Mouse (Mus musculus) sigmoid colon, adult 10 weeks (tissue): ENCODE measurements around the gene Mamstr. TPM values are rescaled to one million over a fixed set of nuclear protein-coding genes. Genes with fewer than 3 reads are reported as not detected.

Source experiments
- polyA plus RNA-seq: library from polyadenylated mRNA; stranded (reverse); fragments of 350-450 nt; fragmentation: Illumina TruSeq; extraction: RNeasy Lipid Tissue Mini Kit (QIAGEN cat#74804); gene quantifications from one replicate; pipeline ENCODE4 v1.2.3, GENCODE M21; 2014; ENCODE audit warnings: low read depth, low replicate concordance

Gene Mamstr
- polyA plus RNA-seq: 0.19 TPM

DNA sequence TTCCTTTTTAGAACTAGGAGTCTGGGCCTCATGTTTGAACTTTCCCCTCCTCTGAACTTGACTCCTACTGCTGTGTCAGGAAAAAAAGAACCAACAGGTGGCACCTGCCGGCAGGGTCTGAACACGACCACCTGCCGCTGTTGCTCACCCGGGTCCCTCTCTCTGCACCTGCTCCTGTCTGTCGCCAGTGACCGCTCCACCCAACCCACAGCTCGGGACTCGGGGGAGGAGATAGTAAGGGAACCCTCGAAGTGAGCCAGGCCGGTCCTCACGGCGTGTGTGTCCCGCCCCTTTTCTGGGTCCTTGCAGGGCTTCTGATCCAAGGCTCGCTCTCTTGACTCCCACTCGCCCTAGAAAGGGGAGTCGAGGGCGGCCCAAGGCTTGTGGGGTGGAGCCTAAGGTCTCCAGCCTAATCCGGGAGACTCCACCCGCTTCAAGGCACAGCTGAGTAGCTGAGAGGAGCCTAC is at the start of gene Mamstr:
TSS of gene Mamstr (plus strand) at position 417 of the 467 bp plus-strand sequence.

GRCm38 (mm10) chr7:45617042-45617695 is 22.6 kb upstream of the Mamstr start, which contains the start of gene Fut1:
Gene Fut1, plus strand, starts transcription at chr7:45617289.

DNA sequence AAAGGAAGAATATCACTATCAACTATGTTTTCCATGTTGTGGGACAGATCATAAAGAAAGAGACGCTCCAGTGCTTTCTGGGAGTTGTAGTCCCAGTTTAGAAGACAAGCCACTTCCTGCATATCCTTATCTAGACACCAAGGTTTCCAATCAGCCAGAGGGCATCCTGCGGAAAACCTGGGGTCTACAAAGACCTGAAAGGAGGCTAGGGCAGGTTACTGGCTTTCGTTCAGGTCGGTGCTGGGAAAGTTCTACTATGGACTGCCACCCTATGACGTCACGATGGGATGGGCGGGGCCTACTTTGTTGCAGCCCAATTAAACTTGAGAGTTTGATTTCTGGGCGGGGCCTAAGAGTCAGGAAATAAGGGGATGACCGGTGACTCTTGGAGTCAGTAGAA is 18.3 kb upstream of the Mamstr start, which contains the start of gene Izumo1:
TSS of gene Izumo1 (plus strand) at position 369 of the 400 bp plus-strand sequence.

GRCm38 (mm10) chr7:45627261-45627660 is 12.5 kb upstream of the Mamstr start, which contains the start of gene Rasip1:
Gene Rasip1, plus strand, starts transcription at chr7:45627488.

GRCm38 (mm10) chr7:45666161-45666560 is 26.4 kb downstream of the Mamstr start, which contains the start of gene Fut2:
Gene Fut2, minus strand, starts transcription at chr7:45666394.

GRCm38 (mm10) chr7:45683396-45684050 is 43.7 kb downstream of the Mamstr start, which contains the start of gene Ntn5:
Gene Ntn5, plus strand, starts transcription at chr7:45684022.

DNA sequence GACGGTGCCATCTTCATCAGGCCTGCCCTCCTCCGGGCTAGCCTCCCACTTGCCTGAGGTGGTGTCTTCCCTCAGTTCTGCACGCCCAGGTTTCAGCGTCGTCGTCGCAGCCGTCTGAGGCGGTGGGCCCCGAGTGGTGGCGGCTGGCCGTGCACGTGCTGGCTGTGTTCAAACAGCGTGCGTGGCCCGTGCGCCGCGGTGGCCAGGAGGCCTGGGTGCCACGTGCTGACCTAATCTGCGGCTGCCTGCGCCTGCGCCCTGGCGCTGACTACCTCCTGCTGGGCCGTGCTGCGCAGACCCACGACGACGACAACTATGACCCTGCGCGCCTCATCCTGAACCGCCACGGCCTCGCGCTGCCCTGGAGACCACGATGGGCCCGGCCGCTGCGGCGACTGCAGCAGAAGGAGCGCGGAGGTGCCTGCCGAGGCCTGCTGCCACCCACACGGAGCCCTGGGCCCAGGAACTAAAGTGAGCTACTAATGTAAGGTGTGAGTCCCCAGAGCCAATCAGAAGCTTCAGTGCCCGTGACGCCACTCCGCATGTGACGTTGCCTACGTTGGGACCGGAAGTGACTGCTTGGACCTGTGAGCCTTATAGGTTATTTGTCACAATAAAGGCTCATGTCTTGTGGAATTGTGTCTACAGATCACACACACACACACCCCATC is 54.3 kb downstream of the Mamstr start, which contains the start of gene Sec1:
TSS of gene Sec1 (minus strand) at position 482 of the 671 bp plus-strand sequence.

Other genes with a start within 250 kb of the Mamstr start
- 119 TPM for gene Snrnp70, start 244.2 kb upstream of the Mamstr start, polyA plus RNA-seq
- gene Kcna7, start 234.3 kb upstream of the Mamstr start, polyA plus RNA-seq: not detected
- gene Ntf5, start 226.3 kb upstream of the Mamstr start, polyA plus RNA-seq: not detected
- gene Lhb, start 219.2 kb upstream of the Mamstr start, polyA plus RNA-seq: not detected
- 2.6 TPM for gene Gys1, start 205.1 kb upstream of the Mamstr start, polyA plus RNA-seq
- 0.63 TPM for gene Ruvbl2, start 201.9 kb upstream of the Mamstr start, polyA plus RNA-seq
- gene Ftl1, start 180.1 kb upstream of the Mamstr start, polyA plus RNA-seq: 3.0 TPM
- 1.4 TPM for gene Bax, start 173.1 kb upstream of the Mamstr start, polyA plus RNA-seq
- gene Tulp2, start 158.1 kb upstream of the Mamstr start, polyA plus RNA-seq: not detected
- not detected for gene Gm45808, start 153.2 kb upstream of the Mamstr start, polyA plus RNA-seq
- 3.8 TPM for gene Dhdh, start 151.2 kb upstream of the Mamstr start, polyA plus RNA-seq
- 82.6 TPM for gene Nucb1, start 129.6 kb upstream of the Mamstr start, polyA plus RNA-seq
- 1.0 TPM for gene Ppp1r15a, start 113.7 kb upstream of the Mamstr start, polyA plus RNA-seq
- 0.25 TPM for gene Plekha4, start 113.6 kb upstream of the Mamstr start, polyA plus RNA-seq
- not detected for gene Hsd17b14, start 85.1 kb upstream of the Mamstr start, polyA plus RNA-seq
- gene Bcat2, start 69.8 kb upstream of the Mamstr start, polyA plus RNA-seq: 2.6 TPM
- not detected for gene Fgf21, start 24.5 kb upstream of the Mamstr start, polyA plus RNA-seq
- 0.38 TPM for gene Fut1, start 22.7 kb upstream of the Mamstr start, polyA plus RNA-seq
- not detected for gene Izumo1, start 18.2 kb upstream of the Mamstr start, polyA plus RNA-seq
- not detected for gene Rasip1, start 12.5 kb upstream of the Mamstr start, polyA plus RNA-seq
- gene Fut2, start 26.4 kb downstream of the Mamstr start, polyA plus RNA-seq: 61.8 TPM
- not detected for gene Ntn5, start 44.0 kb downstream of the Mamstr start, polyA plus RNA-seq
- gene Sec1, start 54.4 kb downstream of the Mamstr start, polyA plus RNA-seq: not detected
- gene Car11, start 59.9 kb downstream of the Mamstr start, polyA plus RNA-seq: not detected
- 2.9 TPM for gene Dbp, start 65.1 kb downstream of the Mamstr start, polyA plus RNA-seq
- gene Rpl18, start 75.5 kb downstream of the Mamstr start, polyA plus RNA-seq: 2.1 TPM
- gene Sphk2, start 78.0 kb downstream of the Mamstr start, polyA plus RNA-seq: 0.66 TPM
- gene Fam83e, start 81.2 kb downstream of the Mamstr start, polyA plus RNA-seq: 55.9 TPM
- gene Spaca4, start 85.8 kb downstream of the Mamstr start, polyA plus RNA-seq: not detected
- gene Lmtk3, start 143.8 kb downstream of the Mamstr start, polyA plus RNA-seq: not detected
- 2.6 TPM for gene Sult2b1, start 144.7 kb downstream of the Mamstr start, polyA plus RNA-seq
- 17.2 TPM for gene Cyth2, start 174.6 kb downstream of the Mamstr start, polyA plus RNA-seq
- not detected for gene Kcnj14, start 184.8 kb downstream of the Mamstr start, polyA plus RNA-seq
- not detected for gene Grwd1, start 191.0 kb downstream of the Mamstr start, polyA plus RNA-seq
- gene Kdelr1, start 232.8 kb downstream of the Mamstr start, polyA plus RNA-seq: 98.6 TPM
- gene Grin2d, start 238.4 kb downstream of the Mamstr start, polyA plus RNA-seq: not detected